Mouse (Mus musculus) hindbrain, embryonic 11.5 days (tissue): ENCODE data around the gene Ptprz1. TPM values are rescaled to one million over a fixed set of nuclear protein-coding genes. Genes with fewer than 3 reads are reported as not detected.

Experiments used
- ATAC-seq: fragments of 200-750 bp; cut with Nextera tagmentation; 2 replicates; pipeline ENCODE4 v1.8.0; 2017; ENCODE audit warnings: mild to moderate bottlenecking, moderate TSS enrichment, moderate library complexity; ENCODE audit not compliant: low FRiP score
- DNase-seq: peaks from one replicate; pipeline ENCODE4 v3.0.0-alpha.2; 2015; ENCODE audit warnings: low spot score
- H3K27ac ChIP-seq: fragments of 300-500 bp; sonication (generic); 2 replicates; pipeline ENCODE4 v1.5.1; 2014; ENCODE audit warnings: mild to moderate bottlenecking, low read depth, low read length
- H3K27me3 ChIP-seq: fragments of 300-500 bp; sonication (generic); 2 replicates; pipeline ENCODE4 v1.6.1; 2014; ENCODE audit warnings: mild to moderate bottlenecking, low read length, moderate library complexity, mixed read lengths; ENCODE audit not compliant: control insufficient read depth, insufficient read depth
- H3K36me3 ChIP-seq: fragments of 300-500 bp; sonication (generic); 2 replicates; pipeline ENCODE4 v1.6.1; 2014; ENCODE audit warnings: mild to moderate bottlenecking, low read length, moderate library complexity, mixed read lengths; ENCODE audit not compliant: control insufficient read depth, insufficient read depth
- H3K4me1 ChIP-seq: fragments of 300-500 bp; sonication (generic); replicated peaks from 2 replicates; pipeline ENCODE4 v1.6.1; 2014; ENCODE audit warnings: low read length, mixed read lengths; ENCODE audit not compliant: control insufficient read depth, insufficient read depth
- H3K4me2 ChIP-seq: fragments of 300-500 bp; sonication (generic); replicated peaks from 2 replicates; pipeline ENCODE4 v1.6.1; 2014; ENCODE audit warnings: mild to moderate bottlenecking, low read depth, low read length
- H3K4me3 ChIP-seq: fragments of 300-500 bp; sonication (generic); 2 replicates; pipeline ENCODE4 v1.5.1; 2014; ENCODE audit warnings: low read depth, low read length
- H3K9ac ChIP-seq: fragments of 300-500 bp; sonication (generic); 2 replicates; pipeline ENCODE4 v1.6.1; 2014; ENCODE audit warnings: low read depth, low read length
- H3K9me3 ChIP-seq: fragments of 300-500 bp; sonication (generic); 2 replicates; pipeline ENCODE4 v1.6.1; 2016; ENCODE audit warnings: low read length; ENCODE audit not compliant: control insufficient read depth
- WGBS: fragments of 180-500 bp; shearing (Covaris S2); extraction: QIAGEN DNeasy Blood & Tissue Kit; methylation state at CpG from one replicate; pipeline ENCODE4 v1.1.7; 2014; 5-methylcytosine and 5-hydroxymethylcytosine counted together
- polyA plus RNA-seq: library from polyadenylated mRNA; unstranded; fragments of >200 nt; fragmentation: Nextera tagmentation; extraction: Ambion mirVana; gene quantifications from 2 replicates; pipeline ENCODE4 v1.2.1, GENCODE M21; 2014

Ptprz1 gene
- polyA plus RNA-seq, 1 experiment from 2014 or later, result 27.3 TPM

GRCm38 (mm10) chr6:22908510-22909256 is 33.4 kb downstream of the Ptprz1 start:
- Histone ChIP-seq H3K27me3 (no peaks in the 10 kb centered on the region), H3K27ac (no peak overlapping the region), H3K4me3 (no peak overlapping the region), H3K9me3 (no peaks in the 10 kb centered on the region), H3K36me3 (no peaks in the 10 kb centered on the region), H3K9ac (no peak overlapping the region), H3K4me1 (no peaks in the 10 kb centered on the region), H3K4me2 (no peak overlapping the region)
- DNase-seq (peak; percentile 5), ATAC-seq (peak; percentile 30; the same call in 1 of the 2 replicates)
- 77% methylated on average over 6 of the region's 6 CpGs for WGBS

GRCm38 (mm10) chr6:22909257-22909907 is 34.1 kb downstream of the Ptprz1 start:
- no peak overlapping the region for H3K4me3 ChIP-seq
- WGBS, result 30% methylated on average over 6 of the region's 6 CpGs
- H3K27me3 ChIP-seq, result no peaks in the 10 kb centered on the region
- H3K4me2 ChIP-seq, result no peak overlapping the region
- no peak overlapping the region for H3K9ac ChIP-seq
- no peaks in the 10 kb centered on the region for H3K9me3 ChIP-seq
- ATAC-seq (peak; percentile 67; the same call in 1 of the 2 replicates), DNase-seq (peak; percentile 23)
- no peaks in the 10 kb centered on the region for H3K36me3 ChIP-seq
- 0 out of 2 replicates have a peak overlapping the region, but pooled peaks have one; percentile 33 for H3K27ac ChIP-seq
- H3K4me1 ChIP-seq, result no peaks in the 10 kb centered on the region

GRCm38 (mm10) chr6:22909908-22910260 is 34.6 kb downstream of the Ptprz1 start:
- WGBS, result 35% methylated on average over 4 of the region's 4 CpGs
- Histone ChIP-seq H3K9ac (no peak overlapping the region), H3K36me3 (no peaks in the 10 kb centered on the region), H3K27me3 (no peaks in the 10 kb centered on the region), H3K27ac (no peak overlapping the region), H3K4me3 (no peak overlapping the region), H3K4me2 (no peak overlapping the region), H3K9me3 (no peaks in the 10 kb centered on the region), H3K4me1 (no peaks in the 10 kb centered on the region)
- ATAC-seq (no peak), DNase-seq (no peak)

- WGBS, result 7% methylated on average over 1 of the region's 1 CpGs
- DNase-seq, result peak; percentile 36
- Histone ChIP-seq H3K4me2 (no peak overlapping the region), H3K27me3 (no peaks in the 10 kb centered on the region), H3K27ac (no peak overlapping the region), H3K4me1 (no peaks in the 10 kb centered on the region), H3K9me3 (no peaks in the 10 kb centered on the region), H3K36me3 (no peaks in the 10 kb centered on the region), H3K9ac (no peak overlapping the region), H3K4me3 (no peak overlapping the region)
- peak; percentile 90 for ATAC-seq
These were observed 47.6 kb downstream of the Ptprz1 start for GRCm38 (mm10) chr6:22922880-22923279.

GRCm38 (mm10) chr6:22932768-22933265 is 57.5 kb downstream of the Ptprz1 start:
- Histone ChIP-seq H3K27ac (no peak overlapping the region), H3K9ac (no peak overlapping the region), H3K36me3 (no peaks in the 10 kb centered on the region), H3K9me3 (no peaks in the 10 kb centered on the region), H3K27me3 (no peaks in the 10 kb centered on the region), H3K4me3 (no peak overlapping the region), H3K4me2 (no peak overlapping the region), H3K4me1 (no peaks in the 10 kb centered on the region)
- DNase-seq (no peak), ATAC-seq (no peak)
- WGBS, result 79% methylated on average over 2 of the region's 2 CpGs

- H3K4me3 ChIP-seq, result no peak overlapping the region
- ATAC-seq, result no peak
- no peaks in the 10 kb centered on the region for H3K9me3 ChIP-seq
- no peak overlapping the region for H3K4me2 ChIP-seq
- no peaks in the 10 kb centered on the region for H3K36me3 ChIP-seq
- DNase-seq, result no peak
- no peaks in the 10 kb centered on the region for H3K4me1 ChIP-seq
- H3K27me3 ChIP-seq, result no peaks in the 10 kb centered on the region
- H3K9ac ChIP-seq, result no peak overlapping the region
- no peak overlapping the region for H3K27ac ChIP-seq
- WGBS, result 70% methylated on average over 4 of the region's 4 CpGs
These were observed 61.8 kb downstream of the Ptprz1 start for GRCm38 (mm10) chr6:22937126-22937525.

- H3K36me3 ChIP-seq, result no peaks in the 10 kb centered on the region
- WGBS, result 75% methylated on average over 5 of the region's 5 CpGs
- H3K27ac ChIP-seq, result no peak overlapping the region
- H3K4me3 ChIP-seq, result no peak overlapping the region
- ATAC-seq, result 0 out of 2 replicates have a peak, but pooled peaks have one; percentile 46
- H3K9me3 ChIP-seq, result no peaks in the 10 kb centered on the region
- H3K4me1 ChIP-seq, result no peaks in the 10 kb centered on the region
- DNase-seq, result no peak
- H3K27me3 ChIP-seq, result no peaks in the 10 kb centered on the region
- H3K9ac ChIP-seq, result no peak overlapping the region
- no peak overlapping the region for H3K4me2 ChIP-seq
These were observed 62.2 kb downstream of the Ptprz1 start for GRCm38 (mm10) chr6:22937526-22937925.

- WGBS, result 95% methylated on average over 3 of the region's 3 CpGs
- no peak overlapping the region for H3K9ac ChIP-seq
- no peak overlapping the region for H3K4me2 ChIP-seq
- H3K9me3 ChIP-seq, result no peaks in the 10 kb centered on the region
- H3K4me3 ChIP-seq, result no peak overlapping the region
- ATAC-seq, result no peak
- no peaks in the 10 kb centered on the region for H3K27me3 ChIP-seq
- H3K36me3 ChIP-seq, result no peaks in the 10 kb centered on the region
- H3K4me1 ChIP-seq, result no peaks in the 10 kb centered on the region
- H3K27ac ChIP-seq, result no peak overlapping the region
- DNase-seq, result no peak
These were observed 68.9 kb downstream of the Ptprz1 start for GRCm38 (mm10) chr6:22944191-22944590.

GRCm38 (mm10) chr6:22963374-22963773 is 88.1 kb downstream of the Ptprz1 start:
- DNase-seq (no peak), ATAC-seq (no peak)
- no peaks in the 10 kb centered on the region for H3K27me3 ChIP-seq
- no peak overlapping the region for H3K9ac ChIP-seq
- H3K4me2 ChIP-seq, result no peak overlapping the region
- 0 out of 2 replicates have a peak, but pooled peaks cover 3% of the 10 kb centered on the region for H3K36me3 ChIP-seq
- no peaks in the 10 kb centered on the region for H3K9me3 ChIP-seq
- H3K27ac ChIP-seq, result no peak overlapping the region
- no peak overlapping the region for H3K4me3 ChIP-seq
- 83% methylated on average over 3 of the region's 3 CpGs for WGBS
- no peaks in the 10 kb centered on the region for H3K4me1 ChIP-seq
